Mouse (Mus musculus) ovary, postnatal 10 days (tissue): Measurements from ENCODE around the gene Tnfrsf21.

ENCODE experiments used
- DNase-seq: peaks from one replicate; pipeline ENCODE4 v3.0.0; 2022; ENCODE audit warnings: low spot score

Tnfrsf21 gene

DNA sequence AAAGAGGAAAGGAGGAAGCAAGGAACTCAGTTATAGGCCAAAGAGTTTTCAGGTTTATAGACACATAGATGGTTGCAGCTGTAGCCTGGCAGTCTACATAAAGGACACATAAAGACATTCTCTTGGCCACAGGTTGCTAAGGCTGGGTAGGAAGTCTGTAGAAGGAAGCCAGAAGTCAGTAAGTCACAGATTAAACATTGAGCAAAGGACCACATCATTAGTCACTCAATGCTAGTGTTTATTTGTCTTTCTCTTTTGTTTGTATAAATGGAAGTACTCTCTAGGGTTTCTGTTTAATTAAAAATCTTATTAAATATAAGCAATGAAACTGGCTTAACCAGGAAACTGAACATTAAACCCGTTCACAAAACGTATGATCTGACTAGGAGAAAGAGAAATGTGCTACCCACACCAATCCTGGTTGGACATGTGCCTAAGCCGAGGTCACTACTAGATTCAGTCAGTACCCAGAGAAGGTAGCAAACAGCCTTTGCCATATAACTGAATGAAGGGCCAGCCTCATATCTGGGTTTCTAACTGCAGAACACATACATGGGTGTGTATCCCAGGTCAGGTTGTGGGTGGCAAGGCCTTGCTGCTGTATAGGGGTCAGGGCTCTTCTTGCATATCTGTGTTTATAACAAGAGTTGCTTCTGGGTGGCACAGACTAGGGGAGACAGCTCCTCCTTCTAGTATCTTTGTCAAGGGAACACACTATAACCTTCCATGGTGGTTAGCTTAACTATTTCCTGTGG is 113.9 kb downstream of the Tnfrsf21 start:
- no peak for DNase-seq

GRCm38 (mm10) chr17:43130870-43131264 is 114.5 kb downstream of the Tnfrsf21 start:
- DNase-seq: no peak

GRCm38 (mm10) chr17:43132477-43132876 is 116.1 kb downstream of the Tnfrsf21 start:
- DNase-seq: no peak

DNA sequence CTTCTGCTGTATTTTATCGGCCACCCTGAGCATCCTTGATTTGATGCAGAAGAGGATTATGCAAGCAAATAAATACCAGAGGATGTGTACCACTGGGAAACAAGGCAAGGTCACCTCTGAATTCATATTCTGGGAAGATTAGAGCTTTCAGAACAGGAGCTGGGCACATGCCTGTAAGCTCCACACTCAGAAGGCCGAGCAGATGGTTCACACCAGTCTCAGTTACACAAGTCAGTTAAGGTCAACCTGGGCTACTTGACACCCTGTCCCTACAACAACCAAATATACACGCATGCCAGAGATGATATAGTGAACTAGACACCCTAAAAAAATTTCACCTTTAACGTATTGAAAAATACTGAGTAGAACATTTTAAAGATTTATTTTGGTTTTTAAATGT is 116.8 kb downstream of the Tnfrsf21 start:
- DNase-seq: no peak

- no peak for DNase-seq
These were observed 118.6 kb downstream of the Tnfrsf21 start for GRCm38 (mm10) chr17:43134991-43135390.

GRCm38 (mm10) chr17:43135398-43136265 is 119.3 kb downstream of the Tnfrsf21 start:
- no peak for DNase-seq

DNA sequence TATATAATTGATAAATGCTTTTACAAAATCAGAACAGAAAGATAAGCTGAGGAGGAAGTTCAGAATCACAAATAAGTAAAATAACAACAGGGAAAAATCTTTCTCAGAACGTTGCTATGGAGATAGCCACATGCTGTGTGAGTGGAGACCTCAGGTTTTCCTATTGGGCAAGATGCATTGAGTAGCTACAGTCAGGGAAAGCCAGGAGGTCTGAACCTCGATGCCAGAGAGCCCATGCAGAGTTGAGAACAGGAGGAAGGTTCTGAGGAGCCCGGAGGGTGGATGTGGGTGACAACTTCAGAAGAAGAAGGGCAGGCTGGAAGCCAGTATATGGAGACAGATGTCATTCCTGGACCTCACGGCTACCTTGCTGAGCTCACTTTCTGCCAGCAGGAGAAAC is 120.4 kb downstream of the Tnfrsf21 start:
- DNase-seq: no peak

DNA sequence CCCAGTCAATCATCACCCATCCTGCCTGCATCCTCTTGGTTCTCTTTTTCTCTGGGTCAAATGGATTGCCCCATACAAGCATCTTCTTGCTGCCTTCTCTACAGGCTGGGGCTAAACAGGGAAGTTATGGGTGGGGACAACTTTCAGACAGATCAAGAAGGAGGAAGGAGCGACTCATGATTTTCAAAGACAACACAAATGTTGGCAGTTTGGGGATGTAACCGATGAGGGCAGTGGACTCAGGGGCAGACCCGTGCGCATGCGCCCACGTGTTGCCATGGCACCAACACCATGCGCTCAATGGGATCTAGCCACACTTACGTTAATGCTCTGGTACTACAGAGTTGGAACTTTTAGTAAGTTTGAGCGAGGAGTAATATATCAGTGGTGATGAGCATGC is 121.5 kb downstream of the Tnfrsf21 start:
- no peak for DNase-seq

DNA sequence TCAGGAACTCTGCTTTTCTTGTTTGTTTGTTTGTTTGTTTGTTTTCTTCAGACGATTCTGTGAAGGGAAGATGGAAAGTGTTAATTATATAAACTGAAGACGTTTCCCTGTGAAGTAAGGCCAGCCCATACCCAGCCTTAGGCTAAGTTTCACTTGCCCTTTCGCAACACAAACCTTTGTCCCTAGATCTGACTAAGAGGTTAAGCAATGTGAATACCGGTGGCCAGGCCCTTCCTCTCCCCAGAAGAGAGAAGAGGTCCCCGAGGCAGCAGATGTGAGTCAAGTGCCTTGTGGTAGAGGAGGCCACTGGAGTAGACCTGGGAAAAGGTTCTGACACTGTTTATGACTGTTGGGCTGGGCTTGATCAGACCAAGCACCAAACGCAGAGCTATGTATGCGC is 122.0 kb downstream of the Tnfrsf21 start:
- no peak for DNase-seq
